Mouse (Mus musculus): Measurements from ENCODE around the gene Mesd. TPM values are rescaled to one million over a fixed set of nuclear protein-coding genes. Genes with fewer than 3 reads are reported as not detected.
A peak's percentile ranks its signal among the peaks of the same experiment; 100 is the strongest.
"Not testable (repeated sequence)": the region's sequence is repeated elsewhere in the genome, so short reads cannot be mapped to it uniquely, and the experiment has no call there.

The Mesd gene
- total and polyA plus RNA-seq, 3 experiments: 11.4 to 52.0 (median 51.5) TPM

GRCm38 (mm10) chr7:83883276-83884020, 818 bp upstream of the Mesd start:
- Histone ChIP-seq H3K9ac (ENCODE audit: low read depth, low read length) (peak overlapping the region; percentile 86), H3K27me3 (ENCODE audit: control insufficient read depth, insufficient read depth, low read length) (no peaks in the 10 kb centered on the region), H3K79me2 (replicated peaks; ENCODE audit: control insufficient read depth, insufficient read depth, low read length) (0 out of 2 replicates have a peak, but pooled peaks cover 4% of the 10 kb centered on the region), H3K36me3 (ENCODE audit: control insufficient read depth, insufficient read depth, low read length) (peaks cover 27% of the 10 kb centered on the region), H3K4me1 (ENCODE audit: control insufficient read depth, insufficient read depth, low read length) (peaks cover 6% of the 10 kb centered on the region), H3K4me3 (peak overlapping the region; percentile 91), H3K27ac (peak overlapping the region; percentile 92)
- 0 out of 2 replicates have a peak, but pooled peaks have one; percentile 36 for TF ChIP-seq EP300 (IDR thresholded peaks at IDR 0.05; ENCODE audit: insufficient read depth, low read depth, low read length)
- TF ChIP-seq CTCF (IDR thresholded peaks at IDR 0.05): no peak
- 0 out of 2 replicates have a peak, but pooled peaks have one; percentile 38 for TF ChIP-seq POLR2A (IDR thresholded peaks at IDR 0.05; ENCODE audit: insufficient read depth, low read depth, low read length)
- intact Hi-C loops (cut with DNase I): loop anchor here (1.0 to 5.0 kb wide), 5 partner anchors 41 to 251 kb away; partner anchors contain the start of gene Stard5
- peak; percentile 85 to 89 for DNase-seq
- under 1% methylated on average over 88 of the region's 91 CpGs for WGBS

GRCm38 (mm10) chr7:83884921-83885532, 761 bp downstream of the Mesd start:
- H3K27ac ChIP-seq: peak overlapping the region; percentile 92
- H3K9ac ChIP-seq (ENCODE audit: low read depth, low read length): peak overlapping the region; percentile 86; the same call in 1 of the 2 replicates
- TF ChIP-seq POLR2A (IDR thresholded peaks at IDR 0.05; ENCODE audit: insufficient read depth, low read depth, low read length): no peak
- no peak for TF ChIP-seq CTCF (IDR thresholded peaks at IDR 0.05)
- 0 out of 2 replicates have a peak, but pooled peaks have one; percentile 16 for TF ChIP-seq EP300 (IDR thresholded peaks at IDR 0.05; ENCODE audit: insufficient read depth, low read depth, low read length)
- intact Hi-C loops (cut with DNase I): loop anchor here (5.0 kb wide), 4 partner anchors 43 to 318 kb away; partner anchors contain the start of gene Stard5
- no peaks in the 10 kb centered on the region for H3K27me3 ChIP-seq (ENCODE audit: control insufficient read depth, insufficient read depth, low read length)
- H3K4me3 ChIP-seq: peak overlapping the region; percentile 91
- peak in 1 of 2 experiments; percentile 14 for DNase-seq
- peaks cover 13% of the 10 kb centered on the region for H3K36me3 ChIP-seq (ENCODE audit: control insufficient read depth, insufficient read depth, low read length)
- peaks cover 3% of the 10 kb centered on the region; the same call in 1 of the 2 replicates for H3K4me1 ChIP-seq (ENCODE audit: control insufficient read depth, insufficient read depth, low read length)
- H3K79me2 ChIP-seq (replicated peaks; ENCODE audit: control insufficient read depth, insufficient read depth, low read length): 0 out of 2 replicates have a peak, but pooled peaks cover 4% of the 10 kb centered on the region
- 34% methylated on average over 6 of the region's 6 CpGs for WGBS

GRCm38 (mm10) chr7:83885835-83886234, 1.6 kb downstream of the Mesd start:
- peaks cover 7% of the 10 kb centered on the region for H3K36me3 ChIP-seq (ENCODE audit: control insufficient read depth, insufficient read depth, low read length)
- no peak for DNase-seq
- H3K27me3 ChIP-seq (ENCODE audit: control insufficient read depth, insufficient read depth, low read length): no peaks in the 10 kb centered on the region
- no peak overlapping the region for H3K9ac ChIP-seq (ENCODE audit: low read depth, low read length)
- no peak overlapping the region for H3K4me3 ChIP-seq
- TF ChIP-seq POLR2A (IDR thresholded peaks at IDR 0.05; ENCODE audit: insufficient read depth, low read depth, low read length) (no peak), CTCF (IDR thresholded peaks at IDR 0.05) (no peak), EP300 (IDR thresholded peaks at IDR 0.05; ENCODE audit: insufficient read depth, low read depth, low read length) (no peak)
- intact Hi-C loops (cut with DNase I): loop anchor here (2.0 to 5.0 kb wide), 3 partner anchors 83 to 319 kb away; no protein-coding TSS in a partner anchor
- 61% methylated on average over 4 of the region's 4 CpGs for WGBS
- H3K27ac ChIP-seq: no peak overlapping the region
- H3K4me1 ChIP-seq (ENCODE audit: control insufficient read depth, insufficient read depth, low read length): peaks cover 2% of the 10 kb centered on the region; the same call in 1 of the 2 replicates
- H3K79me2 ChIP-seq (replicated peaks; ENCODE audit: control insufficient read depth, insufficient read depth, low read length): 0 out of 2 replicates have a peak, but pooled peaks cover 4% of the 10 kb centered on the region

GRCm38 (mm10) chr7:83886366-83887129, 2.3 kb downstream of the Mesd start:
- no peak for DNase-seq
- WGBS: 89% methylated on average over 6 of the region's 6 CpGs
- 0 out of 2 replicates have a peak, but pooled peaks cover 4% of the 10 kb centered on the region for H3K79me2 ChIP-seq (replicated peaks; ENCODE audit: control insufficient read depth, insufficient read depth, low read length)
- no peak overlapping the region for H3K4me3 ChIP-seq
- intact Hi-C loops (cut with DNase I): loop anchor here (2.0 to 5.0 kb wide), 3 partner anchors 84 to 319 kb away; no protein-coding TSS in a partner anchor
- TF ChIP-seq CTCF (IDR thresholded peaks at IDR 0.05): peak; percentile 79
- TF ChIP-seq POLR2A (IDR thresholded peaks at IDR 0.05; ENCODE audit: insufficient read depth, low read depth, low read length): no peak
- H3K36me3 ChIP-seq (ENCODE audit: control insufficient read depth, insufficient read depth, low read length): peaks cover 4% of the 10 kb centered on the region; the same call in 1 of the 2 replicates
- no peak overlapping the region for H3K9ac ChIP-seq (ENCODE audit: low read depth, low read length)
- H3K27me3 ChIP-seq (ENCODE audit: control insufficient read depth, insufficient read depth, low read length): no peaks in the 10 kb centered on the region
- H3K4me1 ChIP-seq (ENCODE audit: control insufficient read depth, insufficient read depth, low read length): peaks cover 2% of the 10 kb centered on the region; the same call in 1 of the 2 replicates
- no peak overlapping the region for H3K27ac ChIP-seq

GRCm38 (mm10) chr7:83889383-83889782, 5.1 kb downstream of the Mesd start:
- peak; percentile 64 to 74 for DNase-seq
- Histone ChIP-seq H3K27ac (peak overlapping the region; percentile 53), H3K4me3 (no peak overlapping the region), H3K27me3 (ENCODE audit: control insufficient read depth, insufficient read depth, low read length) (no peaks in the 10 kb centered on the region), H3K9ac (ENCODE audit: low read depth, low read length) (no peak overlapping the region), H3K79me2 (replicated peaks; ENCODE audit: control insufficient read depth, insufficient read depth, low read length) (no peaks in the 10 kb centered on the region), H3K36me3 (ENCODE audit: control insufficient read depth, insufficient read depth, low read length) (peaks cover 2% of the 10 kb centered on the region; the same call in 1 of the 2 replicates), H3K4me1 (ENCODE audit: control insufficient read depth, insufficient read depth, low read length) (peaks cover 2% of the 10 kb centered on the region; the same call in 1 of the 2 replicates)
- 34% methylated on average over 3 of the region's 3 CpGs for WGBS
- intact Hi-C loops (cut with DNase I): loop anchor here (5.0 kb wide), 1 partner anchor 322 kb away; no protein-coding TSS in a partner anchor
- no peak for TF ChIP-seq POLR2A (IDR thresholded peaks at IDR 0.05; ENCODE audit: insufficient read depth, low read depth, low read length)
- TF ChIP-seq CTCF (IDR thresholded peaks at IDR 0.05): no peak
- no peak for TF ChIP-seq EP300 (IDR thresholded peaks at IDR 0.05; ENCODE audit: insufficient read depth, low read depth, low read length)

- intact Hi-C loops (cut with DNase I): loop anchor here (5.0 kb wide), 3 partner anchors 262 to 1023 kb away; partner anchors contain the start of genes Abhd17c and Mex3b
- not testable (repeated sequence) for DNase-seq; H3K79me2 ChIP-seq (replicated peaks; ENCODE audit: control insufficient read depth, insufficient read depth, low read length); H3K9ac ChIP-seq (ENCODE audit: low read depth, low read length); H3K36me3 ChIP-seq (ENCODE audit: control insufficient read depth, insufficient read depth, low read length); H3K4me1 ChIP-seq (ENCODE audit: control insufficient read depth, insufficient read depth, low read length); H3K27me3 ChIP-seq (ENCODE audit: control insufficient read depth, insufficient read depth, low read length); H3K4me3 ChIP-seq
- 87% methylated on average over 5 of the region's 5 CpGs for WGBS
- H3K27ac ChIP-seq: peak overlapping the region; percentile 53
These were observed 5.7 kb downstream of the Mesd start for GRCm38 (mm10) chr7:83889946-83890345.

All from heart, adult 2 months (tissue).